Comparison of ENCODE assay signal across 14 mouse cellular contexts in genomic region chr3:153598631-153599030, GRCm38 (mm10).
DNase-seq lines count a peak whose midpoint lies in the region; ATAC-seq and TF ChIP-seq lines count a peak whose summit lies in the region.
"Had no signal": no experiment of that assay in that cellular context is flagged by ENCODE, and none has a peak within 500 bp of the region (broad histone marks: within the 10 kb centered on the region; RNA-seq: fewer than 3 reads in every experiment).

No protein-coding gene starts in this region.

- peak; percentile 46 for TF ChIP-seq CTCF in midbrain, postnatal 0 days (IDR thresholded peaks at IDR 0.05)

- ATAC-seq in forebrain, embryonic 13.5 days, result peak; percentile 48; the same call in 1 of the 2 replicates
- ATAC-seq in forebrain, embryonic 11.5 days (replicated peaks; ENCODE audit: low FRiP score), result no peak
- peak; percentile 60; the same call in 1 of the 2 replicates for ATAC-seq in midbrain, postnatal 0 days (ENCODE audit: low FRiP score)
- ATAC-seq in midbrain, embryonic 16.5 days, result no peak

- WGBS in forebrain, embryonic 13.5 days, result 84% methylated on average over 6 of the region's 6 CpGs
- WGBS in forebrain, embryonic 11.5 days, result 91% methylated on average over 6 of the region's 6 CpGs
- WGBS in midbrain, postnatal 0 days, result 90% methylated on average over 6 of the region's 6 CpGs
- WGBS in midbrain, embryonic 16.5 days, result 82% methylated on average over 6 of the region's 6 CpGs

- no peak overlapping the region for H3K9ac ChIP-seq in forebrain, embryonic 13.5 days
- no peak overlapping the region for H3K9ac ChIP-seq in forebrain, embryonic 11.5 days (ENCODE audit: low read length)
- no peak overlapping the region for H3K9ac ChIP-seq in midbrain, postnatal 0 days (replicated peaks; ENCODE audit: low read length, poor library complexity, severe bottlenecking)
- H3K9ac ChIP-seq in midbrain, embryonic 16.5 days (ENCODE audit: low read depth, low read length), result no peak overlapping the region
- H3K9ac ChIP-seq: embryonic facial prominence, embryonic 12.5 days; neural tube, embryonic 12.5 days had no signal

- no peak for DNase-seq in forebrain, embryonic 11.5 days (ENCODE audit: low spot score)
- DNase-seq in midbrain, postnatal 0 days (ENCODE audit: low spot score), result peak; percentile 77
- DNase-seq in cerebellum, postnatal 14 days, result peak; percentile 72 to 79
- DNase-seq in retina, embryonic 14.5 days (ENCODE audit: low spot score), result peak; percentile 25
- DNase-seq in frontal cortex, postnatal 25 days (ENCODE audit: low spot score in 2 of 2), result no peak
- DNase-seq in Muller cell, postnatal 12 days (ENCODE audit: inconsistent ontology term), result no peak
- DNase-seq: adrenal gland, postnatal 14 days; kidney, adult 2 months; lung, postnatal 36 days had no signal

- H3K4me1 ChIP-seq in forebrain, embryonic 13.5 days, result peaks cover 13% of the 10 kb centered on the region
- H3K4me1 ChIP-seq in forebrain, embryonic 11.5 days (replicated peaks; ENCODE audit: control insufficient read depth, insufficient read depth, low read length), result peaks cover 2% of the 10 kb centered on the region
- H3K4me1 ChIP-seq in midbrain, postnatal 0 days (ENCODE audit: insufficient read depth, low read length), result no peaks in the 10 kb centered on the region; the same call in 1 of the 2 replicates
- peaks cover 6% of the 10 kb centered on the region for H3K4me1 ChIP-seq in midbrain, embryonic 16.5 days (ENCODE audit: control insufficient read depth, insufficient read depth, low read length)

- no peaks in the 10 kb centered on the region for H3K36me3 ChIP-seq in forebrain, embryonic 13.5 days (ENCODE audit: poor library complexity, severe bottlenecking)
- H3K36me3 ChIP-seq in forebrain, embryonic 11.5 days (ENCODE audit: control insufficient read depth, insufficient read depth, low read length), result no peaks in the 10 kb centered on the region
- H3K36me3 ChIP-seq in midbrain, postnatal 0 days (ENCODE audit: insufficient read depth, low read length), result no peaks in the 10 kb centered on the region
- H3K36me3 ChIP-seq in midbrain, embryonic 16.5 days (ENCODE audit: control insufficient read depth, insufficient read depth, low read length), result no peaks in the 10 kb centered on the region
- H3K36me3 ChIP-seq: embryonic facial prominence, embryonic 12.5 days; limb, embryonic 10.5 days; neural tube, embryonic 12.5 days had no signal

- no peaks in the 10 kb centered on the region for H3K9me3 ChIP-seq in forebrain, embryonic 13.5 days (replicated peaks)
- H3K9me3 ChIP-seq in forebrain, embryonic 11.5 days (ENCODE audit: control insufficient read depth, low read length), result no peaks in the 10 kb centered on the region
- H3K9me3 ChIP-seq in midbrain, postnatal 0 days (ENCODE audit: low read length), result no peaks in the 10 kb centered on the region
- no peaks in the 10 kb centered on the region for H3K9me3 ChIP-seq in midbrain, embryonic 16.5 days (replicated peaks; ENCODE audit: control insufficient read depth, low read length, poor library complexity, severe bottlenecking)
- H3K9me3 ChIP-seq: embryonic facial prominence, embryonic 12.5 days; limb, embryonic 10.5 days; neural tube, embryonic 12.5 days had no signal

- no peak overlapping the region for H3K27ac ChIP-seq in forebrain, embryonic 13.5 days
- H3K27ac ChIP-seq in forebrain, embryonic 11.5 days (ENCODE audit: low read depth, low read length), result no peak overlapping the region
- no peak overlapping the region for H3K27ac ChIP-seq in midbrain, postnatal 0 days (ENCODE audit: low read depth, low read length)
- no peak overlapping the region for H3K27ac ChIP-seq in midbrain, embryonic 16.5 days (ENCODE audit: low read length)
- H3K27ac ChIP-seq: embryonic facial prominence, embryonic 12.5 days; limb, embryonic 10.5 days; neural tube, embryonic 12.5 days had no signal

- H3K4me3 ChIP-seq in forebrain, embryonic 13.5 days, result no peak overlapping the region
- no peak overlapping the region for H3K4me3 ChIP-seq in forebrain, embryonic 11.5 days (ENCODE audit: low read depth, low read length)
- no peak overlapping the region for H3K4me3 ChIP-seq in midbrain, postnatal 0 days (ENCODE audit: low read depth, low read length)
- H3K4me3 ChIP-seq in midbrain, embryonic 16.5 days (ENCODE audit: low read depth, low read length), result no peak overlapping the region
- H3K4me3 ChIP-seq: embryonic facial prominence, embryonic 12.5 days; limb, embryonic 10.5 days; neural tube, embryonic 12.5 days had no signal

- no peaks in the 10 kb centered on the region for H3K27me3 ChIP-seq in forebrain, embryonic 13.5 days
- H3K27me3 ChIP-seq in forebrain, embryonic 11.5 days (ENCODE audit: control insufficient read depth, insufficient read depth, low read length), result no peaks in the 10 kb centered on the region
- H3K27me3 ChIP-seq in midbrain, postnatal 0 days (ENCODE audit: insufficient read depth, low read length), result no peaks in the 10 kb centered on the region
- H3K27me3 ChIP-seq in midbrain, embryonic 16.5 days (ENCODE audit: control insufficient read depth, insufficient read depth, low read depth, low read length), result no peaks in the 10 kb centered on the region
- H3K27me3 ChIP-seq: embryonic facial prominence, embryonic 12.5 days; neural tube, embryonic 12.5 days had no signal

- H3K4me2 ChIP-seq in forebrain, embryonic 13.5 days, result no peak overlapping the region
- H3K4me2 ChIP-seq in forebrain, embryonic 11.5 days (ENCODE audit: low read depth, low read length, severe bottlenecking), result no peak overlapping the region
- H3K4me2 ChIP-seq in midbrain, postnatal 0 days (ENCODE audit: low read depth, low read length, poor library complexity, severe bottlenecking), result no peak overlapping the region
- H3K4me2 ChIP-seq in midbrain, embryonic 16.5 days (ENCODE audit: low read length), result no peak overlapping the region
- H3K4me2 ChIP-seq: embryonic facial prominence, embryonic 12.5 days; neural tube, embryonic 12.5 days had no signal

Comparison
In these comparisons a context has a peak if more than half of its experiments do, and no peak if none do; other contexts are left out.
1. ATAC-seq: peak in forebrain, embryonic 13.5 days (single experiment) and midbrain, postnatal 0 days (single experiment); none in forebrain, embryonic 11.5 days (single experiment) and midbrain, embryonic 16.5 days (single experiment).
2. DNase-seq: peak in midbrain, postnatal 0 days (single experiment), cerebellum, postnatal 14 days (2 of 2) and retina, embryonic 14.5 days (single experiment); none in forebrain, embryonic 11.5 days (single experiment), frontal cortex, postnatal 25 days (0 of 2) and Muller cell, postnatal 12 days (single experiment).